Mouse (Mus musculus): Measurements from ENCODE around the gene Ccdc24.

DNA sequence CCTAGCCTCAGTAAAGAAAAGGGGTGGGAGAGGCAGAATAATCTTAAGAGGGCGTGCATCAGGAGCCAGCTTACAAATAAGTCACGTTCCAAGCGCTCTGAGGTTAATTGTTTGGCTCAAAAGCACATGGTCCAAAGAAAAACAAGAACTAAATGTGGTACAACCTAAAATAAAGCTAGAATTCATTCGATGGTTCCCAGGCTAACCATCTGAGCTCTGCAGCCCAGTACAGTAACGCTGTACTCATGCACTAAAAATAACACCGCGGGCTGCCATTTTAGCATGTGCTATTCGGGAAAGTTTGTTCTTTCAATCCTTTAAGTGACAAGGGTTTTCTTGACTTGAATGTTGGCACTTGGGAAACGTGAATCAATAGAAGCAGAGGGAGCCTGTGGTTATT is 11.8 kb downstream of the Ccdc24 start:
- TF ChIP-seq CTCF (IDR thresholded peaks at IDR 0.05; ENCODE audit: control insufficient read depth, insufficient read depth, insufficient read length) (no peak), USF1 (IDR thresholded peaks at IDR 0.05; ENCODE audit: low read depth) (no peak), MYOD1 (IDR thresholded peaks at IDR 0.05; ENCODE audit: control insufficient read depth, insufficient read length, low read depth) (no peak), CEBPB (IDR thresholded peaks at IDR 0.05; ENCODE audit: low read depth) (no peak), MAX (IDR thresholded peaks at IDR 0.05) (no peak), FOSL1 (IDR thresholded peaks at IDR 0.05; ENCODE audit: insufficient read depth, low read length, poor library complexity, severe bottlenecking) (no peak), MYOG (IDR thresholded peaks at IDR 0.05; ENCODE audit: control insufficient read depth, extremely low read depth, insufficient read length) (no peak)

Data from C2C12 (cell line).